Mouse (Mus musculus): ENCODE data around the gene Tcf19.
A peak's percentile ranks its signal among the peaks of the same experiment; 100 is the strongest.
"Not testable (repeated sequence)": the region's sequence is repeated elsewhere in the genome, so short reads cannot be mapped to it uniquely, and the experiment has no call there.

Gene Tcf19

GRCm38 (mm10) chr17:35532360-35532759, 15.7 kb upstream of the Tcf19 start:
- DNase-seq (ENCODE audit: low spot score): no peak

GRCm38 (mm10) chr17:35526644-35527043, 10.0 kb upstream of the Tcf19 start:
- DNase-seq (ENCODE audit: low spot score): no peak

GRCm38 (mm10) chr17:35524354-35524753, 7.7 kb upstream of the Tcf19 start:
- no peak for DNase-seq (ENCODE audit: low spot score)

DNA sequence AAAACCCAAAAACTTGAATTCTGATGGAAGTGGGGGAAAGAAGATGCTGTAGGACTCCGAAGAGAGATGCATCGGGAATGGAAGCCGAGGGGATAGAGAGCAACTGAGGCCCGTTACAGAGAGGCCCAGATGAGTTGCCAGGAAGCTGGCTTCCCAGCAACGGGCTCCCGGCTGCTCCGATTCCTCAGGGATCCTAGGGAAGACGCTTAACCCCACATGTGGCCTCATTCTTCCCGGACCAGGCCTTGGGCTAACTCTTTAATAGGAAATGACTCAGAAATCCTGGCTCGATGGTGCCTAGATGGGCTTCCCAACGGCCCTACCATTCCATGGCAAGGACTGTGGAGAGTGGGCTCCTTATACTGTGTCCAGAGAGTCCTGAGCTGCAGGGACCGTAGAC, 902 bp upstream of the Tcf19 start:
- no peak for DNase-seq (ENCODE audit: low spot score)

- DNase-seq (ENCODE audit: low spot score): no peak
Observed at GRCm38 (mm10) chr17:35515911-35516640, 548 bp downstream of the Tcf19 start.

DNA sequence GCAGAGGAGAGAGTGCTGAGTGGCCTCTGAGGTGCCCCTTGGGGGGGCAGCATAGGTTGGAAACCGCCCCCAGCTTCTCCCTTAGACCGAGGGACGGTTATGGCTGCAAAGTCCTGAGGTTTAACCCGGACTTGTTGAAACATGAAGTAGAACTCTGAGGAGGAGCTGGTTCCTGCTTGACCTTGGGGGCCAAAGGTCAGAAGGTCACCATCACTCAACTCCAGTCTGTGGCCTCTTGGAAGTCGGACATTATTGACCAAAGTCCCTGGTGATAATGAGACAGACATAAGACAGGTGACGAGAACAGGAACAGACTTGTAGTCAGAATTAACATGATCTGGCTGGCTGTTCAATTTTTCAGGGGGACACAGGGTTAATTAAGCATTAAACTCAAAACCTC, 1.9 kb downstream of the Tcf19 start:
- no peak for DNase-seq (ENCODE audit: low spot score)

GRCm38 (mm10) chr17:35513886-35514285, 2.7 kb downstream of the Tcf19 start:
- DNase-seq (ENCODE audit: low spot score): peak; percentile 72

- no peak for DNase-seq (ENCODE audit: low spot score)
Observed at GRCm38 (mm10) chr17:35512916-35513626, 3.6 kb downstream of the Tcf19 start.

DNA sequence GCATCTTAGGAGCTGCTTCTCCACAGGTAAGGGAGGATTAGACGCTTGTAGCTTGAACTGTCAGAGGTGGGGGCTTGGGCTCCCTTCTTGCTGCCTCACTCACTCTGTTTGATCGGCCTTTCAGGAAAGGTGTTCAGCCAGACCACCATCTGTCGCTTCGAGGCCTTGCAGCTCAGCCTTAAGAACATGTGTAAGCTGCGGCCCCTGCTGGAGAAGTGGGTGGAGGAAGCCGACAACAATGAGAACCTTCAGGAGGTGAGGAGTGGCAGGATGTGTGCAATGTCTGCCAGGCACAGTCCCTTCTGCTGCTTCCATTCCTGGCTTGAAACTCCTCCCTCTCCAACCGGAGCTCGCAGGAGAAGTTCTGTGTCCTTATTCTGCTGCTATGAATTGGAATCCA, 7.3 kb downstream of the Tcf19 start:
- DNase-seq (ENCODE audit: low spot score): peak; percentile 23

- DNase-seq (ENCODE audit: low spot score): not testable (repeated sequence)
Observed at GRCm38 (mm10) chr17:35508279-35508678, 8.3 kb downstream of the Tcf19 start.

DNA sequence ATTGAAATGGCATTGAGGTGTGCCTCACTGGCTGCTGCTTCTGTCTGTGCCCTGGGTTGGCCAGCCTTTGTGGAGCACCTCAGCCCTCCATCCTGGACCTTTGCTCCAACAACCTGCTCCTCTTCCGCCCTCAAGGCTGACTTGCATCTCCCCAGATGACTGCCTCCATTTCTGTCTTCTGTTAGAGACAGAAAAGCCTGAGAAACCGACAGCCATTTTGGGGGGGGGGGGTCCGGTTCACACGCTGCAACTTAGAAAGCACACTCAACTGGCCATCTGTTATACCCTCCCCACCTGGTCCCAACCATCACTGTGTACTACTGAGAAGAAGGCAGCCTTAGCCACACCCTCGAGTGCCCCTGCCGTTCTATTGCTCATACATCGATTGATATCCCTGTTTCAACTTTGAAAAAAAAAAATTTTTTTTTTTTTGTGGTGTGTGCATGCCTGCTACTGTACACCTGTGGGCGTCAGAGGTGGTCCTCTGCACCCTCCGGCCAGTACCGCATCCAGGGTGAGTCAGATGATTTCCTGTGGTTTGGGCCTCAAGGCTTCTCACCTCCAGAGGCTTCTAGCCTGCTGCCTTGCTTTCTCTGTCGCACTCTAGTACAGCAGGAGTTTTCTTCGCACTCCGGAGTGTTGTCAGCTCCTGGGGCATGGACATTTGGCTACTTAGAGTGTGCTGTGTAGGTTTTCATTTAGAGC, 8.9 kb downstream of the Tcf19 start:
- no peak for DNase-seq (ENCODE audit: low spot score)

- DNase-seq (ENCODE audit: low spot score): no peak
Observed at GRCm38 (mm10) chr17:35506881-35507280, 9.7 kb downstream of the Tcf19 start.

- no peak for DNase-seq (ENCODE audit: low spot score)
Observed at GRCm38 (mm10) chr17:35505776-35506175, 10.8 kb downstream of the Tcf19 start, which contains the start of gene Pou5f1. TSS of gene Pou5f1 (plus strand) at chr17:35506018.

DNA sequence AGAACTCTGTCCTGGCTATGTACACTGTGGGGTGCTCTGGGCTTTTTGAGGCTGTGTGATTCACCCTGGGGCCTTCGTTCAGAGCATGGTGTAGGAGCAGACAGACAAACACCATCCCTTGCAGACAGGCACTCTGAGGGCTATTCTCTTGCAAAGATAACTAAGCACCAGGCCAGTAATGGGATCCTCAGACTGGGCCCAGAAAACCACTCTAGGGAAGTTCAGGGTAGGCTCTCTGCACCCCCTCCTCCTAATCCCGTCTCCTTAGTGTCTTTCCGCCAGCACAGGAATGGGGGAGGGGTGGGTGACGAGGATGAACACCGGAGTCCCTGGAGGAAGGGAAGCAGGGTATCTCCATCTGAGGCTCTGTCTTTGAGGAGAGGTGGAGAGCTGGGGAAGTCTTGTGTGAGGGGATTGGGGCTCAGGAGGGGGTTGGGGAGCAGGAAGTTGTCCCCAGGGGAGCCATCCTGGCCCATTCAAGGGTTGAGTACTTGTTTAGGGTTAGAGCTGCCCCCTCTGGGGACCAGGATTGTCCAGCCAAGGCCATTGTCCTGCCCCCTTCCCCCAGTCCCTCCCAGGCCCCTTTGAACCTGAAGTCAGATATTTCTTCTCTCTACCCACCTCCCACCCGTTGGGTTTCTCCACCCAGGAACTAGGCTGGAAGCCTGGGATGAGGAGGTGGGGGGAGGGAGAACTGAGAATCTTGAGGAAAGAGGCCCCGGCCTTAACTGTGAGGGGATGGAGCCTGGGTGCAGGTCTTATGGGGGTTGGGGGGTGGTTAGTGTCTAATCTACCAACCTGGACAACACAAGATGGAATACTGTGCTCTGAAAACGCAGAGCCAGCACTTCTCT, 11.8 kb downstream of the Tcf19 start:
- DNase-seq (ENCODE audit: low spot score): no peak

- DNase-seq (ENCODE audit: low spot score): no peak
Observed at GRCm38 (mm10) chr17:35503849-35504248, 12.8 kb downstream of the Tcf19 start.

- DNase-seq (ENCODE audit: low spot score): no peak
Observed at GRCm38 (mm10) chr17:35502762-35503161, 13.9 kb downstream of the Tcf19 start.

GRCm38 (mm10) chr17:35502226-35502625, 14.4 kb downstream of the Tcf19 start:
- no peak for DNase-seq (ENCODE audit: low spot score)

DNA sequence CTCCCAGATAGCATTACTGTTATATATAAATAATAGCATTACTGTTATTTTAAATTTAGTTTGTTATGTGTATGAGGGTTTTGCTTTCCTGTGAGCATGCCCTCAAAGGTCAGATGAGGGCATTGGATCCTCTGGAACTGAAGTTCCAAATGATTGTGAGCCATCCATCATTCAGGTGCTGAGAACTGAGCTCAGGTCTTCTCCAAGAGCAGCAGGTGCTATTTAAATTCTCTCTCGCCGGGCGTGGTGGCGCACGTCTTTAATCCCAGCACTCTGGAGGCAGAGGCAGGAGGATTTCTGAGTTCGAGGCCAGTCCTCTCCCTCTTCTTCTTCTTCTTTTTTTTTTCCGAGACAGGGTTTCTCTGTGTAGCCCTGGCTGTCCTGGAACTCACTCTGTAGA, 19.5 kb downstream of the Tcf19 start:
- DNase-seq (ENCODE audit: low spot score): no peak

DNA sequence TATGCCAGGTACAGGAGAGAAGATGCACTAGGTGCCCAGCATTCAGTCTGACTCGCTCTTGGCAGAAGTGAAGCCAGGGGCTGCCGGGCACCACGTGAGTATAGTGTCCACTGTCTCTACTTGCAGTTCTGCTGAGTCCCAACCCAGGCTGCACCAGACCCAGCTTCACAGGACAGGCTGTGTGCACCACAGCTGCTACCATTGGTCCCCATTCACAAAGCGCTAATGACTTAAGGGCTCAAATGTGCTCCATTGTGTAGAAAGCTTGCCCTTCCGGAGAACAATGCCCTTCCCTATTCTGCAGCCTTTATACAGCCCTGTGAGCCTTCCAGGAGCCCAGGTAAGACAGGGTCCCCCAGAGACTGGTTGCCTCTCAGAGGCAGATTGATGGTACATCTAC, 26.3 kb downstream of the Tcf19 start:
- DNase-seq (ENCODE audit: low spot score): no peak

DNA sequence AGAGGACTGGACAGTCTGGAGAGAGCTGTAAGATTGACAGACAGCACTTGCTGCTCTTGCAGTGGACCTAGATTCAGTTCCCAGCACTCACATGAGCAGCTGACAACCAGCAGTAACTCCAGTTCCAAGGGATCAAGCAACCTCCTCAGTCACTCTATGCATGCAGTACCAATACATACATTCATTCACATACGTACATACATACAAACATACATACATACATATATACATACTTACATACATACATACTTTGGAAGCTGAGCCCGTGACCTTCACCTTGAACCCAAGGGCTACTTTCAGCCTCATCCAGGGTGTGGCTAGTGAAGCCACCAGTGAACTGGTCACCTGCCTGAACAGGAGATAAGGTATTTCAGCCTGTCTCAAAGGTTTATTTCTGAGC, 28.6 kb downstream of the Tcf19 start:
- DNase-seq (ENCODE audit: low spot score): no peak

DNA sequence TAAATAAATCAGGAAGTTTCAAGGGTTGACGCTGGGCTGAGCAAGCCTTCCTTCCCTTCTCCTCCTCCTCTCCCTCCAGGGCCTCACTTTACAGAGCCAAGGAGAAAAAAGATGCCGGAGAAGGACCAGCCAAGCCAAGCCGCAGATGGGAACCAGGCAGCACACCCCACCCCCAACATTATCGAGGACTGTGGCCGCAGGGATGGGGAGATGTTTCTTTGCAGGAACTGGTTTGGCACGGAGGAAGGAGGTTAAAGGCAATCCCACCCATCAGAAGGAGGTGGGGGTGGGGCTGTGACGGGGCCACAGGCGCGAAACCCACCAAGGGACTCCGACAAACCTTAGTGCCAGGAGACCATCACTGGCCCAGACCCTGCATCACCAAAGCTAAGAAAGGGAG, 29.9 kb downstream of the Tcf19 start:
- no peak for DNase-seq (ENCODE audit: low spot score)

DNA sequence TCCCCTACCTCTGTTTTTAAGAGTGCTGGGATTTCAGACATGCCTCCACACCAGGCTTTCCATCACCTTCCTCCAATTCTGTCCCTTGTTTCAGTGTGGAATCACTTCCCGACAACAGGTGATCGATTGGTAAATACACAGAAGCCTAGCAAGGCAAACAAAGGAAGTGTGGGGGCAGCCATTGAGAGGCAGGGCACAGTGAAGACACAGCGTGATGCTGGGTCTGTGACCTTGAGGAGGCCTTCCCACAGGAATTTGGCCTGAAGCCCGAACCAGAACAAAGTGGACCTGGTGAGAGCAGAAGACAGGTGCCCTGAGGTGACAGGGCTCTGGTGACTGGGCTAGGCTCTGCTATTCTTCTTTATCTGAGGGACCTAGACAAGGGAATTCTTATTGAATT, 30.9 kb downstream of the Tcf19 start:
- DNase-seq (ENCODE audit: low spot score): no peak
